Mouse (Mus musculus) lung, adult 2 months (tissue): Measurements from ENCODE around the gene Avpi1. TPM values are rescaled to one million over a fixed set of nuclear protein-coding genes. Genes with fewer than 3 reads are reported as not detected.

Experiments
- DNase-seq: peaks from one replicate; pipeline ENCODE4 v3.0.0; 2022
- H3K4me1 ChIP-seq: fragments of 200-500 bp; 2 replicates; pipeline ENCODE4 v1.6.1; 2011; ENCODE audit warnings: low read length; ENCODE audit not compliant: control insufficient read depth, insufficient read depth
- H3K4me3 ChIP-seq: fragments of 200-500 bp; replicated peaks from 2 replicates; pipeline ENCODE3; 2011; ENCODE audit warnings: low read depth, mild to moderate bottlenecking, control low read depth, low read length; ENCODE audit errors: extremely low read depth
- CTCF ChIP-seq: fragments of 200-500 bp; IDR thresholded peaks from 2 replicates; pipeline ENCODE4 v1.5.1; 2011; ENCODE audit warnings: mild to moderate bottlenecking, low read length, control low read depth; ENCODE audit not compliant: insufficient read depth
- POLR2A ChIP-seq: fragments of 200-500 bp; IDR thresholded peaks from 2 replicates; pipeline ENCODE4 v1.6.1; 2011; ENCODE audit warnings: low read depth, mild to moderate bottlenecking, control low read depth, low read length, borderline replicate concordance; ENCODE audit errors: extremely low read depth
- WGBS: fragments of 180-500 bp; shearing (Covaris S2); methylation state at CpG from one replicate; pipeline ENCODE4 v1.1.7; 2018; 5-methylcytosine and 5-hydroxymethylcytosine counted together
- polyA plus RNA-seq: library from polyadenylated mRNA; depleted of rRNA; stranded (reverse); fragments of >200 nt; gene quantifications from 2 replicates; pipeline ENCODE4 v1.2.3, GENCODE M21; 2012

The Avpi1 gene
- polyA plus RNA-seq, 1 experiment = 46.8 TPM

- H3K4me3 ChIP-seq = no peak overlapping the region
- no peak for TF ChIP-seq CTCF
- TF ChIP-seq POLR2A = no peak
- 65% methylated on average over 5 of the region's 5 CpGs for WGBS
- DNase-seq = no peak
- peaks cover 10% of the 10 kb centered on the region for H3K4me1 ChIP-seq
Observed at GRCm38 (mm10) chr19:42136126-42136525, 7.3 kb upstream of the Avpi1 start.

- no peak overlapping the region for H3K4me3 ChIP-seq
- no peak for TF ChIP-seq CTCF
- TF ChIP-seq POLR2A = no peak
- DNase-seq = no peak
- H3K4me1 ChIP-seq = peaks cover 15% of the 10 kb centered on the region
Observed at GRCm38 (mm10) chr19:42135070-42135469, 6.2 kb upstream of the Avpi1 start.

DNA sequence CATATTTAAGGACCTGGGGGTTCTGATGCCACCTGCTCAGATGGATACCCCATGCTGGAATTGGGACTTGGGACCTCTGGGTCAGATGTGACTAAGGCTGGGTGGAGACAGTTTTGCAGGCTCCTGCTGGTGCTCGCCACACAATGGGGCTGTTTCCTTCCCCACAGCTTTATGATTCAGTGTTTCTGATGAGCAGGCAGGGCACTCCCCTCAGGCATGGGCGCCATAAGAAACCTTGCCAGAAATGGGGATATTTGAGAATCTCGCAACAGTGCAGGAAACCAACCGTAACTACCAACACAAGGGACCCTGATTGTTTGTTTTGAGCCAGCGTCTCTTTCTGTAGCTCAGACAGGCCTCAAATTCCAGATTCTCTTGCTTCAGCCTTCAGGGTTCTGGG lies 2.2 kb upstream of the Avpi1 start:
- H3K4me1 ChIP-seq = peaks cover 22% of the 10 kb centered on the region
- 31% methylated on average over 5 of the region's 5 CpGs for WGBS

GRCm38 (mm10) chr19:42130294-42130606 lies 1.4 kb upstream of the Avpi1 start:
- TF ChIP-seq POLR2A = no peak
- TF ChIP-seq CTCF = no peak
- H3K4me3 ChIP-seq = no peak overlapping the region
- H3K4me1 ChIP-seq = peaks cover 23% of the 10 kb centered on the region
- 34% methylated on average over 3 of the region's 3 CpGs for WGBS
- DNase-seq = no peak

More for the DNA sequence above, 2.2 kb upstream of the Avpi1 start:
- H3K4me3 ChIP-seq = no peak overlapping the region
- TF ChIP-seq POLR2A (0 out of 2 replicates have a peak, but pooled peaks have one; percentile 7), CTCF (no peak)
- peak; percentile 50 for DNase-seq

DNA sequence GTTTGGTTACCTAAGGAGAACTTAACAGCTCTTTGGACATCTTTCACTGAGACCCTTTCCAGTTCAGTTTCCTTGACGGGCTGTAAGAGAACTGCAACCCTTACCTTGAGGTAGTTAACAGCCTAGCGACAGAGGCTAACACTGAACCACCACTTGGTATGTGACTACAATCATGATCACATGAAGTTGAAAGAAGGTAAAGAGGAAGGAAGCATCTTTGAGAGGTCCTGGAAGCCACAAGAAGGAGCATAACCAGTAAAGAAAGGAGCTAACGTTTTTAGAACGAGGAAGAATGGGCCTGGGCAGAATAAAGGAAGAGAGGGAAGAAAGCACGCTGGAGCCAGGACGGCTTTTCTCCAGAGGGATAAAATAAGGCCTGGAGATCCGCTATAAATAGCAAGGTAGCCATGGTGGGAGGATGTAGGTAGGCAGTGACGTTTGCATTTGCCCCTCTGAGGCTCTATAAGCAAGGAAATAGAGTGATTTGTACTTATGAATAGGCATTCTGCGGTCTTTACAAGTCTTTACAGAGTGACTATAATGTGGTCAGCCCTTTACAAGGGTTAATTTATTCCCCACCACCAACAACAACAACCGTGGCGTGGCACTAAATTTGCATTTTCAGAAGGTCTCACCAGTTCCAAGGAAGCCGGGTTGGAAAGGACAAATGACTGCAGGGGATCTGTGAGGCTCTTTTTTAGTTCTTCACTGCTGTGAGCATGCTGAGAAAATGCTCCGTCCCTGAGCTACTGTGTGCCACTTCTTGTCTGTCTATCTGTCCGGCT lies 842 bp upstream of the Avpi1 start:
- TF ChIP-seq CTCF (no peak), POLR2A (no peak)
- DNase-seq = no peak
- Histone ChIP-seq H3K4me1 (peaks cover 23% of the 10 kb centered on the region), H3K4me3 (peak overlapping the region; percentile 47)
- WGBS = 28% methylated on average over 14 of the region's 14 CpGs

DNA sequence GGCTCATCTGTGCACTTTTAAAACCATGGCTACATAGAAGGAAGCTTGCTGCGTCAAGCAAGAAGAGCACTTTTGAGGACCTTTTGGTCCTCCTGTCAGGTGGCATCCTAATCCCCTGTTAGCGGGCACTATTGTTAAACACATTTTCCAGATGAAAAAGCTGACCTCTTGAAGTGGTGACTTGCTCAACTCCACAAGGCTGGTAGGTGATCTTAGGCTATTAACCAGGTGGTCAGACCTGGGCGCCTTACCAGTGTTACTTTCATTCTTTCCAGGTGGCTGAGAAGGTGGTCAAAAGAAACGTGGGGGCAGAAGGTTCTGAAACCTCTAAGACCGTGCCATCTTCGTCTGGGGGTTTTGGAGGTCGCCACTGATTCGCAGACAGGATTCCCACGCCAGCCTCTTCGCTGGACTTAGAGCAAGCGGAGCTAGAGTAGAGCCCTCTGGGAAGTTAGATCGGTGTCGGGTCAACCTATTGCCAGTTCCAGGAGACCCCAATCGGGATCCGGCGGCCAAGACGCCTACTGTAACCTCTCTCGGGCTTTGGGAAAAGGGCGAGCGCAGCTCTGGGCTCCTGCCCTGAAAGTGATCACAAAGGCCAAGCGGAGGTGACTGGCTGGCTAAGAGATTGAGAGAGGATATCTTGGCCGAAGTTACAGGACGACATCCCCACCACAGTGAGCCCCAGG lies 663 bp downstream of the Avpi1 start:
- no peak for DNase-seq
- H3K4me3 ChIP-seq = peak overlapping the region; percentile 92
- peaks cover 23% of the 10 kb centered on the region for H3K4me1 ChIP-seq
- TF ChIP-seq CTCF (no peak), POLR2A (no peak)
- 7% methylated on average over 23 of the region's 23 CpGs for WGBS

DNA sequence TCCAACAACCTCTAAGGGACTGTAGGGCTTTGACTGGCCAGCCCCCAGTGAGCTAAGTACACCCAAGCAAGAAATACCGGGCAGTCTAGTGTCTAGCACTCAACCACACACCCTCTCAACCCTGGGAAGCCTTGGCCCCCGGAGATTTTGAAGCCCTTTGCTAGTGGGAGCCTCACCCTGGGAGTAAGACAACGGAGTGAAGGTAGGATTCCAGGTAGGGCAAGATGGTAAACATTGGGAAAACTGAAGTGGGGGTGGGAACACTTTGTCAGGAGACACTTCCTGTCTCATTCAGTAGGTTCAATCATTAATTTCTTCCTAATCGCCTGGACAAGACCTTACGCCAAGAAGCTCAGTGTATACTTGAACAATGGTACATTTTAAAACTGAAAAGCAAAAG lies 1.8 kb downstream of the Avpi1 start:
- no peak for DNase-seq
- peaks cover 23% of the 10 kb centered on the region for H3K4me1 ChIP-seq
- H3K4me3 ChIP-seq = peak overlapping the region; percentile 14
- WGBS = 63% methylated on average over 5 of the region's 5 CpGs
- no peak for TF ChIP-seq CTCF
- peak; percentile 7; the same call in 1 of the 2 replicates for TF ChIP-seq POLR2A

DNA sequence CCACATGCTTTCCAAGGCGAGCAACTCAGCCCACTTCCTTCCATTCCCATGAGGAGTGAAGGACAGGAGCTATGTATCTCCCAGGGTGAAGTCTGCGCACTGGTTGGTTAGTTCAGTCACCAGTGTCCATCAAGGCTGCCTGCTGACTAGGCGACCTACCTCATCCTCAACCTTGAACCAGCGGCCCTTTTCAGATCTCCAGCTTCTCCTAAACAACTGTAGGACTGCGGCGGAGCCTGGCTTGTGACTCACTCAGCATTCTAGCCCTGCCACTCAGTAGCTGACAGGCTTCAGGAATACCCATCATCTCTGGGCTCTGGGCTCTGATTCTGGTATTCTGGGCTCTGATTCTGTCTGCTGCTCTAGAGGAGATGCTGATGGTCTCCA lies 2.6 kb downstream of the Avpi1 start:
- no peak for TF ChIP-seq CTCF
- no peak for TF ChIP-seq POLR2A
- no peak for DNase-seq
- WGBS = 81% methylated on average over 6 of the region's 6 CpGs
- Histone ChIP-seq H3K4me3 (no peak overlapping the region), H3K4me1 (peaks cover 18% of the 10 kb centered on the region)

GRCm38 (mm10) chr19:42125501-42126218 lies 3.2 kb downstream of the Avpi1 start:
- TF ChIP-seq CTCF = no peak
- TF ChIP-seq POLR2A = no peak
- DNase-seq = no peak
- 63% methylated on average over 11 of the region's 11 CpGs for WGBS
- H3K4me3 ChIP-seq = no peak overlapping the region
- H3K4me1 ChIP-seq = peaks cover 13% of the 10 kb centered on the region

- no peak for TF ChIP-seq POLR2A
- TF ChIP-seq CTCF = no peak
- 74% methylated on average over 13 of the region's 13 CpGs for WGBS
- no peak for DNase-seq
Observed at GRCm38 (mm10) chr19:42124684-42125083, 4.2 kb downstream of the Avpi1 start.

More at GRCm38 (mm10) chr19:42124684-42125083, 4.2 kb downstream of the Avpi1 start:
- Histone ChIP-seq H3K4me3 (no peak overlapping the region), H3K4me1 (peaks cover 12% of the 10 kb centered on the region)
